Mouse (Mus musculus): ENCODE results near the gene Gm9817. TPM values are rescaled to one million over a fixed set of nuclear protein-coding genes. Genes with fewer than 3 reads are reported as not detected.
"Not testable (repeated sequence)": the region's sequence is repeated elsewhere in the genome, so short reads cannot be mapped to it uniquely, and the experiment has no call there.

The Gm9817 gene
- total RNA-seq (2021), result under 1 TPM; 0.11 to 0.14 TPM
- long read RNA-seq, experiment 1, result 0 reads
- long read RNA-seq, experiment 2, result 0 reads

- DNase-seq (ENCODE audit: low spot score in 2 of 2), result not testable (repeated sequence)
Observed at GRCm38 (mm10) chr13:45078392-45078791, at the start of gene Gm9817. Gm9817 (plus strand) TSS chr13:45078692.

DNA sequence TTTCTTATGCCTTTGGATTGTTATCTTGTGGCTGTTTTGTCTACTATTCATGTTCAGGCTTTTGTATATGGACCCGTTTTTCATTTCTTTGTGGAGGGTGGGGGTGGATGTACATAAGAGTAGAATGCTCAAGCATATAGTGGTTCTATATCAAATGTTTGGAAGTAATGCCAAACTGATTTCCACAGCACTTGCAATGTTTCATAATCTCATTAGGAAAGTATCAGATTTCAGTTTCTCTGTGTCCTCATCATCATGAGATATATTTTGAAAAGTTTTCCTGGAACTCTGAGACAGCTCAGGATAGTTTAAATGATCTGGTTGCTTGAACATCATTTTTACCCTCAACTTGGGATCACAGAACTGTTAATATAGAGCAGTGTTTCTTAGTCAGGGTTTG is 48.7 kb upstream of the Gm9817 start:
- no peak for DNase-seq (ENCODE audit: low spot score in 2 of 2)

GRCm38 (mm10) chr13:45030830-45031229 is 47.7 kb upstream of the Gm9817 start:
- DNase-seq (ENCODE audit: low spot score in 2 of 2), result peak; percentile 69 to 80

- no peak for DNase-seq (ENCODE audit: low spot score in 2 of 2)
Observed at GRCm38 (mm10) chr13:45031314-45031713, 47.2 kb upstream of the Gm9817 start.

DNA sequence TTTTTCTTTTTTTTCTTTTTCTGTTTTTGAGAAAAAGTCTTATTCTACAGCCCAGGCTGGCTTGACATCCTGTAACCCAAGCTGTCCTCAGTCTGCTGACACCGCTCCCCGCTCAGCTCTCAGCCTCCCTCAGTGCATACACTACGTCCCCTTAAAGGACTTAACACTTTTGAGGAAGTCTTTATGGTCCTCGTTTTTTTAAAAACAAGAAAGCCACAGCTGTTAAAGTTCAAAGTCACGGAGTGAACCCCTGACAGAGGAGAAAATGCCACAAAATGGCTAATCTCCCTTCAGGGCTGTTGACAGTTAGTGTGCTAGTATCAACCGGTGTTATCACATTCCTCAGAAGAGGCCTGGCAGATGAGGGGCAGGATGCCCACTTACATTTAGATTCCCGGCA is 46.7 kb upstream of the Gm9817 start:
- DNase-seq (ENCODE audit: low spot score in 2 of 2), result no peak

DNA sequence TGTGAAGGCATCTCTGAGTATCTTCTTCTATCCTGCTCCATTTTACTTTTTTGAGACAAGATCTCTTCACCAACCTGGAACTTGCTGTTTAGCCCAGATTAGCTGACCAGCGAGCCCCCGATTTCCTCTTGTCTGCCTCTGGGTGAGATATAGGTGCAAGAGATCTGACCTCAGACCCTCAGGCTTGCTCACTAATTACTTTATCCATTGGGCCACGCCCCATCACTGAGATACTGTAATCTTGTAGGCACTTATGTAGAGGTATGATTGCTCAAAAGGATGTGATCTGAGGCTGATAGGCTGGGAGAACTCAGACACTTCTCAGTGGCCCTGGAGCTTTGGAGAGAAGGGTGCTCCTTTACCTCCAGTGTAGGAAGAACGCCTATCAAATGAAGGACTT is 46.0 kb upstream of the Gm9817 start:
- no peak for DNase-seq (ENCODE audit: low spot score in 2 of 2)

DNA sequence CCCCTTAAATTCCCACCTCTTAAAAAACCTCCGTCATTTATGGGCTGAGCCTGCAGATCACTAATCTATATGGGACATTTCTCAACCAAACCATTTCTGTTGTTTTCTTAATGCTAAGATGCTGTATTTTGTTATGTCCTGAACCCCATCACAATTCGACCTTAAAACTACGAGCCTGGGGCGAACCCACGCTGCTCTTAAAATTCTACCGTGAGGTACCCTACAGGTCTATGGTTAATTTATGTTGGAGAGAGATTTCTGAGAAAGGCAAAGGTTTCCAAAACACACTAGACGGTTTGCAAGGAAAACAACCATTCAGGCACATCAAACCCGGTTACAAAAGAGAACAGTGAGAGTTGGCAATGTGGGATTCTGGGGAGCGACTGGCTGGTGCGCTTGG is 45.1 kb upstream of the Gm9817 start:
- no peak for DNase-seq (ENCODE audit: low spot score in 2 of 2)

DNA sequence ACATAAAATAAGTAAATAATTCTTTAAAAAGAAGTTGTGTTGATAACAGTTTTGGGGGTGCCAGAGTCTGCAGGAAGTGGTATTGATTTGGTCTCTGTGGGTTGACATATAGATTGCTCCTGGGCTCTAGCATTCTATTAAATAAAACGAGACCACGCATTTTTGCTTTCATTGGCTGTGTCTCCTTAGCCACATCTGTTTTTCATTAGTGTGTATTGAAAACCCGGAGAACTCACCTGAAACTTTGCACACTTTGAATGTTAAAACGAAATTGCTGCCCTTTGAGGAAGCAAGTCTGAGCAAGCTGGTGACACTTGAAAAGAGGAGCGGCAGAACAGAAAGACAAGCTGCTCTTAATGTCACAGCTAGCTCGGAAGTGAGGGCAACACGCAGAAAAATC is 43.7 kb upstream of the Gm9817 start:
- DNase-seq (ENCODE audit: low spot score in 2 of 2), result no peak

GRCm38 (mm10) chr13:45036417-45036816 is 42.1 kb upstream of the Gm9817 start:
- DNase-seq (ENCODE audit: low spot score in 2 of 2), result no peak

- no peak for DNase-seq (ENCODE audit: low spot score in 2 of 2)
Observed at GRCm38 (mm10) chr13:45040195-45040594, 38.3 kb upstream of the Gm9817 start.

GRCm38 (mm10) chr13:45040741-45041140 is 37.8 kb upstream of the Gm9817 start:
- no peak for DNase-seq (ENCODE audit: low spot score in 2 of 2)

DNA sequence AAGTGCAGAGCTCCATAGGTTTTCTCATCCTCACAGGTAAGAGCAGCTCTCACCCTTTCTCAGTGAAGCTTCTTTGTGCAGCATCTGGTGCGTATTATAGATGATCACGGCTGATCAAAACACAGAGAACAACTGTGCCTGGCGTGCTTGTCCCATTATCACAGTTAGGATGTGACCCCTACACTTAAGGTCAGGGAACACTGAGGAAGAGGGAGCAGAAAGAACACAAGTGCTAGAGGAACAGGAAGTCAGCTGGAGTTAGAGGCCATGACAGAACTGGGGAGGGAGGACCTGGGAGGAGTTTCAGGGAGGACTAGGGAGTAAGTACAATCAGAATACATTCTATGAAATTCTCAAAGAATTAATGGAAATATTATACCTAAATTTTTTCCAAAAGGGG is 35.0 kb upstream of the Gm9817 start:
- no peak for DNase-seq (ENCODE audit: low spot score in 2 of 2)

DNA sequence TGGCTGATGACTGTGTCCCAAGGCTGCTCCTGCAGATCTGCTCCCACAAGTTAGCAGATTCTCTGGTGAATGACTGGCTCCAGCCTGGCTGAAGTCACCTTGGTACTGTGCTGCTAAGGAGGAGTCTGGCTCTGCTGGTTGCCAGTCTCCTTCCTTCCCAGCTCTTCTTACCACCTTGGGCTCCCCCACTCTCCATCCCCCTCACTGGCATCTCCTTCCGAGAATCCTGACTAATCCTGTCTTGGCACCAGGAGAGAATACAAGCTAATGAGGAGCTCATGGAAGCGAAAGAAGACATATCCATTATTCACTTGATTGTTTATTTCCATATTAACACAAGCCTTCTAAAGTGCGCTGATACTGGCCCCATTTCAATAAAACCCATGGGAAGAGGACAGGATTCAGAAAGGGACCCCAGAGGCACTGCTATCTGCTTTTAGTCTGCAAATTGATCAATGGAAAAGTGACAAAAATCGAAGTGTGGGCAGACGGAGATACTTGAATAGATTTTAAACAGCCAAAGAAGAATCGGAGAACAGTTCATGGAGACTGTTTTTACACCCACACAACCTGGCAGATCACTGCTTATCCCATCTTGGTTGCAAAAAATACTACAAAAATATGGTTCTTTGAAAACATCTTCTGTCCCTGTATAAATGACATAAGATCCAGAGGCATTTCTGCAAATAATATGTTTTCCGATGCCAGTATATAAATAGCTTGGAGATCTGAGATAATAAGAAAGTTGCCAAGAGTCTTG is 29.1 kb upstream of the Gm9817 start:
- no peak for DNase-seq (ENCODE audit: low spot score in 2 of 2)

DNA sequence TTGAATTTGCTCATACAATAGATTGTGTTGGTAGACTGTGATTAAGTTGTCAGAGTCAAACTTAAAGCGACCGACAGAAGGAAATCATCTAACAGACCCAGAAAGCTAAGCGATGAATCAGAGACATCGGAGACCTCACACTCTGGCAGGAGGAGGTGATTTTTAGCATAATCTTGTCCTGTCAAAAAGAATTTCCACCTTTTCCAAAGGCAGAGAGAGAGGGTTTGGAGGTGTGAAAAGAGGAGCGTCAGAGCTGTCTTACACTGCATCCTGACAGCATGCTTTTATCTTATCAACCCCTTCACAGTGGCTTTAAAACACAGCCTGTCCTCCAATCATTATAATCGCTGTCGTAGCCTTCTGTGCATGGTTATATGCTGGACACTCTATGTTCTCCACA is 25.7 kb upstream of the Gm9817 start:
- no peak for DNase-seq (ENCODE audit: low spot score in 2 of 2)

DNA sequence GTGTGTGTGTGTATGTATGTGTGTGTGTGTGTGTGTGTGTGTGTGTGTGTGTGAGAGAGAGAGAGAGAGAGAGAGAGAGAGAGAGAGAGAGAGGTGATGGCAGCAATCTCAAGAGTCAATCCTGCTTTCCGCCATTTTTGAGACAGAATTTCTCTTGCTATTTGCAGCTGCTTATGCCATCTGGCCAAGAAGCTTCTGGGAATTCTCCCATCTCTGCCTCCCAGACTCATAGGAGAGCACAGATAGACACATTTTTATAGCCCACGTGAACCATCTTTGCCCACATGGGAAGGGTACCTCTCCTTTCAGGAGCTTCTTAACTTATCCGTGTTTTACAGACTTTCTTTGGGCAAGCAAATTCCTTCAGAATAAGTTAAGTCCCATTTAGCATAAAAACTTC is 24.6 kb upstream of the Gm9817 start:
- DNase-seq (ENCODE audit: low spot score in 2 of 2), result no peak

GRCm38 (mm10) chr13:45059206-45059605 is 19.3 kb upstream of the Gm9817 start:
- DNase-seq (ENCODE audit: low spot score in 2 of 2), result no peak

DNA sequence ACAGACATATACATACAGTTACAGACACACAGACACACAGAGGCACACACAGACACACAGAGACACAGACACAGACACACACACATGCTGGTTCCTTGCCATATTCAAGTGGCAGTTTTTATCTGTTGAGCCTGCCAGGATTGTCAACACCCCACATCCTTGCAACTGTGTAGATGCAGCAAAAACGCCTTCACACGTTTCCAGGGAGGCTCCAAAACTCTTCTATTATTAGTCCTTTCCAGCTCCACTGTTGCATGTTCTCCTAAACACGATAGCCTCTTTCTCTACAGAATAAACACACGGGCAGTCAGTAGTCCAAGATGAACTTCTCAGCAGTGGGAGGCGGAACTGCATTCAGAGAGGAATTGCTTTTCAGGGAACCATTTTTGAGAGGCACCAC is 15.3 kb upstream of the Gm9817 start:
- DNase-seq (ENCODE audit: low spot score in 2 of 2), result no peak

DNA sequence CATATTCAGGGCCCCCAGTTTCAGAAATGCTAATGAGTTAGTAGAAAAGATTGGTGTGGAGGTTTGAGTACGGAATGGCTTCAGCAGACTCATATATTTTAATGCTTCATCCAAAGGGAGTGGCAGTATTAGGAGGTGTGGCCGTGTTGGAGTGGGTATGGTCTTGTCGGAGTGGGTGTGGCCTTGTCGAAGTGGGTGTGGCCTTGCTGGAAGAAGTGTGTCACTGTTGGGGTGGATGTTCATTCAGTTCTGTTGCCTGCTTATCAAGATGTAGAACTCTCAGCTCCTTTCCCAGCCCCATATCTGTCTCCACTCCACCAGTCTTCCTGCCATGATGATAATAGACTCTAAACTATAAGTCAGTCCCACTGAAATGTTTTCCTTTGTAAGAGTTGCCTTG is 13.5 kb upstream of the Gm9817 start:
- no peak for DNase-seq (ENCODE audit: low spot score in 2 of 2)

- no peak for DNase-seq (ENCODE audit: low spot score in 2 of 2)
Observed at GRCm38 (mm10) chr13:45070366-45070765, 8.1 kb upstream of the Gm9817 start.

DNA sequence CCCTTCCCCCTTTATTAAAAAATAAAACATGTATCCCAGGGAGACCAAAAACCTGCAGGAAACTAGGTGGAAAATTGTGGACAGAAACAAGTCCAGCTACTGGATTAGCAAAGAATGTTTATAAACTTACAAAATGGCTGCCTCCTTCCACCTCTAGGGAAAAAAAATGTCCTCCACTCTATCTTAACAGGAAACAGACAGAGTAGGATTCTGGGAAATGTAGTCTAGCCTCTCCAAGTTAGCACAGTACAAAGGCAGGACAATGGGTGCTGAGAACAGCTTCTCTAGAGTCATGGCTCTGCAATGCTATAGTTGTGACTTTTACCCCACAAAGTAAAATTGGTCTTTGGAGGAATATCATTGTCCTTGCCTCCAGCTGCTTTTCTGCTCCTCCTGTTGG is 3.5 kb upstream of the Gm9817 start:
- no peak for DNase-seq (ENCODE audit: low spot score in 2 of 2)

DNA sequence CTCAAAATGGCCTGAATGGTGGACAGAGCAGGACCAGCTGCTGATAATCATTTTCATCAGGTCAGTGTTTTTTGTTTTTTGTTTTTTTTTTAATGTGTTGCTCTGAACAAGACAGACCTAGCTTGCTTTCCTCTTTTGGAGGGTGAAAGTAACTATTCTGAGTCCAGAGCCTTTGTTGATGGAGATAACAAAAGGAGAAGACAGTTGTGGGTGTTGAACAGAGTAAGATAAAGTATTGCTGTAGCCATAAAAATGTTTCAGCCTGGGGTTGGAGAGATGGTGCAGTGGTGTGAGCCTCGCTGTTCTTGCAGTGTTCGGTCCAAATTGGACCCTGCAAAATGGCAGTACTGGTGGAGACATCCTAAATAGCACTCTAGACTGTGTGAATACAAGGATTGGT is 2.8 kb upstream of the Gm9817 start:
- DNase-seq (ENCODE audit: low spot score in 2 of 2), result no peak

DNA sequence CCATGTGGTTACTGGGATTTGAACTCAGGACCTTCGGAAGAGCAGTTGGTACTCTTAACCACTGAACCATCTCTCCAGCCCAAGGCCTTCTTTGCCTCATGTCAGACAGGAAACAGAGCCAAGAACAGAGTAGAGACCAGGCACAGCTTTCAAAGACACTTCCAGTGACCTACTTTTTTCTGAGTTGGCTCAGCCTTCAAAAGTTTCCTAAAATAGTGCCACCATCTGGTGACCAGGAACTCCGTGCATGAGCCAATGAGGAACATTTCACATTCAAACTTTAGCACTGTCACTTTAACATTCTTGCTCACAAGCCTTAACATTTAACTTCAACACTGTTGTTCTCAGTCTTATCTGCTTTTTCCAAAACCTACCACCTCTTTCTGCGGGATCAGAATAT is 2.3 kb downstream of the Gm9817 start:
- DNase-seq (ENCODE audit: low spot score in 2 of 2), result no peak

DNA sequence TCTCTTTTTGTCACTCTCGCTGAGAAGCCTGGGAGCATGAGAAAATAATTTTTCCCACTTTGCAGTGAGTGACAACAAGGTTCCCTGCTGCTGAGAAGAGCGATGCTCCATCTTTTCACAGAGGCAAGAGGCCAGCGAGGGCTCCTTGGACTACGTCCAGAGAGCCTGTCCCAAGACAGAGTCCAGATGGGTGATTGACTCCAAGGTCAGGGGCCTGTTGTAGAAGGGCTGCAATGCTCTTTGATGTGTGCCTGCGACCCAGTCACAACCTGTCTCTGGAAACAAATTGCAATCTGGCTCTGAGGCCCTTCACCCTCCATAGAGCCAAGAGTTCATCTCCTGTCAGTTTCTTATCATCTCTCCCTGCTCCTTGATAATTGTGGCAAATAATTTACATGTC is 5.2 kb downstream of the Gm9817 start:
- peak in 1 of 2 experiments; percentile 11 for DNase-seq (ENCODE audit: low spot score in 2 of 2)

Data from adrenal gland, postnatal 4 days (tissue).